Mouse (Mus musculus) forelimb bud, embryonic 11.5 days (tissue): ENCODE results near the gene Abhd17c.
"Not testable (repeated sequence)": the region's sequence is repeated elsewhere in the genome, so short reads cannot be mapped to it uniquely, and the experiment has no call there.

Experiments used
- DNase-seq: peaks from one replicate; pipeline ENCODE4 v3.0.0-alpha.2; 2012; ENCODE audit warnings: low read depth, low spot score

Abhd17c gene

GRCm38 (mm10) chr7:84152821-84153220 lies 1.1 kb upstream of the Abhd17c start:
- DNase-seq, result no peak

DNA sequence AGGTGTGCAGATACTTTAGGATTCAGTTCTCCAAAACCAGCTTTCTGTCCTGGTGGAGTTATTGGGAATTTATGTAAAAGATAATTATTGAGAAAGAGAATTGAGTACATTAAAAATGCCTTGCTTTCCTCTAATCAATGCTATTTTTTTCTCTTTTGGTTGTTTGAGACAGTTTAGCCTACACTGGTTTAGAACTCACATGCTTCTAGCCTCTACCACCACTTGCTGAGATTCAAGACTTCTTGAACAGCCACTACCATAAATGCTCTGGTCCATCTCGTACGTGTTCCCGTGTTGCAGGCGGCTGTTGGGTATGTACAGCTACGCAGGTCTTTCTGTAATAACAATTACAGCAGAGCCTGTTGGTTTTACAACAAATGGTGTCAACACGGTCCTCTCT lies 681 bp upstream of the Abhd17c start:
- no peak for DNase-seq

DNA sequence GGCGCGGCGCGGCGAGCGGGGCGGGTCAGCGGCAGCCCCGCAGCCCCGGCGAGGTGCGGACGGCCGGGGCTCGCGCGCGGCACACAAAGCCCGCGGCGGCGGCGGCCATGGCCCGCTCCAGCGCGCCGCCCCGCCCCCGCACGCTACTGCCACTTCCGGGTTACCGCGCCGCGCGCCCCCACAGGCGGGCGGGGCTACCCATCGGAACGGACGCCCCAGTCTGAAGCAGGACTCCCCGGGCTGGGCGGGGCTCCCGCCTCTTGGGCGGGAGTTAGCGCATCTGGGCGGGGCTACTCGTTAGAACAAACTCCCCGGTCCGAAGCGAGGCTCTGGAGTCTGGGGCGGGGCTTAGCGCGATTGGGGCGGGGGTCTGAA lies 254 bp upstream of the Abhd17c start:
- DNase-seq, result peak; percentile 95

DNA sequence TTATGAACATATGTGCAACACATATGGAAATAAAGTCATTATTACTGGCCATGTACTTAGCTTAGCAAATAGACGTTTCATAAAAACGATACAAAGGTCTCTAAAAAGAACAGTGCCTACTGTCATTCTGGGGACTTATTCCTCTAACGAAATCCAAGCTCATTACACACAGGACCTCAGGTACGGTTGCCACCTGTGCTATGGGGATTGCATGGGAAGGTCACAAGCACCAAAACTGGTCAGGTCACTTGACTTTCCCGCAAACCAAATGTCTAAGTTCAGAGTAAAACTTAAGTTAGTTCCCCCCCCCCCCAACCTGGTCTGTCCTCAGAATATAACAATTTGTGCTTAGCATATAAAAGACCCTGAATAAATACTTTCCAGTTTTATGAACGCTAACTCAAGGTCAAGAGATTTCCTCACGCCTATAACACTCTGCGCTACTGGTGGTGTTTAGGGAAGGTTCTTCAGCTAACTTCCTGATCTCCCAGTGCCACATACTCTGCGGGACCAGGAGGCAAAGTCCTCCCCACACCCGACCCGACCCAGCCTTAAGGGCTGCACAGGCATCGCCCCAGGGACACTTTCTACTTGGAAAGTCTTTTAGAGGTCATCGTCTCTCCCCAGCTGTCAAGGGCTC lies 1.2 kb downstream of the Abhd17c start:
- DNase-seq, result no peak

- DNase-seq, result no peak
Observed at GRCm38 (mm10) chr7:84149821-84150220, 1.9 kb downstream of the Abhd17c start.

DNA sequence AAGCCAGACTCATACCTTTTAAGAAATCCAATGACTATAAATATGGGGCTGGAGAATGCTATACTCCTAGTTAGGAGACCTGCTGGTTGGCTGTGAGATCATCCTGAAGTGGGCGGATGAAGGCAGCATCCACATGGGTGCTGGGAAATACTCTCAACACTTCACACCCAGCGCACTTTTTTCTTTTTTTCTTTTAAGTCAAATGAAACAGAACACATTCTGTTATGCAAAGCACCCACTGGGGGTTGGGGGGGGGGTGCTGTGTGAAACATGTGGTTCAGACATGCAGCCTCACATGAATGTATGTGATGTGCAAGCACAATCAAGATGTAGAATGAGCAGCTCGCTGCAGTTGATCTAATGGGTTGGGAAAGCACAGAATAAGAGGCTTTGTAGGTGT lies 2.8 kb downstream of the Abhd17c start:
- no peak for DNase-seq

DNA sequence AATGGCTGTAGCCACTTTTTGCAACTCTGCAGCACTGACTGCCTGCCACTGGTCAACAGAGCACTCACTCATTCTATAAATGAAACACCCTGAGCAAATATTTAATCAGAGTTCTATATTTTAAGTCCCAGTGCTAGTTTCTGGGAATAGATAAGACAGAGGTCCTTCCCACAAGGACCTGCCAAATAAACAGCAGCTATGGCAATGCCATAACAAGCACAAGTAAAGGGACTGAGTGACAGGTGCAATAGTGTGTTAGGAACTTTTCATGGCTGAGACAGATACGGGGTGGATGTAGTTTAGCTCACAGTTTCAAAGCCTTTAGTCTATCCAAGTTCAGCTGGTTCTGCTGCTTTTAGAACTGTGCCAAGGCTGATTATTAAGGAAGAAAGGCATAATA lies 3.9 kb downstream of the Abhd17c start:
- DNase-seq, result no peak

GRCm38 (mm10) chr7:84145633-84146032 lies 6.1 kb downstream of the Abhd17c start:
- DNase-seq, result no peak

DNA sequence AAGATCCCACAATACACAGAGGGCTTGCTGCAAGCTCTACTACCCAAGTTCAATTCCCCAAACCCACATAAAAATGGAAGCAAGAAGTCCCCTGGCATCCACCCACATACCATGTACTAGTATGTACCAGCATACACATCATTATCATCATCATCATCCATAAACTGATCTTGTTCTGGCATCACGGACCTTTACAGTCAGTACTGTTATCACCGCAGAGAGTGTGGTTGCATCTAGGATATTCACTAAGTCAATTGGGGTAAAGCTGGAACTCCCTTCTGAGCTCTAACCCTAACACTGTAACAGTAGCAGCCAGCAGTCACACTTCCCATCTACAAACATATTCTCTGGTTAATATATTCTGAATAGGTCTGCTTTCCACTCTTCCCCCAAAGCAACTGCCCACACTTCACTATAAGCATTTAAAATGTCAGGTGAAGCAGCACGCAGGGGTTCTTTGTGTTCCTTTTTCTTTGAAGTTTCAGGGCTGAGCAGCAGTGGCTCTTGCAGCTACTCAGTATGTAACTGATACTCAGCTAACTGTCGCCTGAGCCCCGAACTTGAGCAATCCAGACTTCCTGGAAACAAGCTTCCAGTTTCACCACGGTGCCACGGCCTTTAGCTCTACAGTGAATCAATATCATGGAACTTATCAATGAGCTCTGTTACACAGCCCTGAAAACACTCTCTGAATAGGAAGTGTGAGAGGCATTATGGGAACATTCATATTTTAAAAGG lies 8.8 kb downstream of the Abhd17c start:
- no peak for DNase-seq

- DNase-seq, result no peak
Observed at GRCm38 (mm10) chr7:84142196-84142595, 9.5 kb downstream of the Abhd17c start.

DNA sequence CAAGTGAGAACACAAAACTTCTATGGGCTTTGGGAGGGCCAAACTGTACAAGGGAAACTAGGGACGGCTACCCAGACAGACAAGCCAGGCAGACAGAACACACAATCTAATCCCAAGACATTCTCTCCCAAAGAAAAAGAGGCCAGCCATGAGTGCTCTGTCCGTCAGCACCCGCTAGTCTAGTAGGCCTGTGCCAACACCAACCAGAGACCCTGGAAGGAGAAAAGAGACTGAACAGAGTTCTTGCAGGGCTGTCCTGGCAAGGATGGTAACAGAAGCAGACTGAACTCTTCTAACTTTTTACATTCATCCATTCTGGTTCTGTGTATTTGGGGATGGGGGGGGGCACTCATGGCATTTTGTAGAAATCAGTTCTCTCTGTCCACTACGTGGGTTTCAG lies 12.1 kb downstream of the Abhd17c start:
- DNase-seq, result no peak

DNA sequence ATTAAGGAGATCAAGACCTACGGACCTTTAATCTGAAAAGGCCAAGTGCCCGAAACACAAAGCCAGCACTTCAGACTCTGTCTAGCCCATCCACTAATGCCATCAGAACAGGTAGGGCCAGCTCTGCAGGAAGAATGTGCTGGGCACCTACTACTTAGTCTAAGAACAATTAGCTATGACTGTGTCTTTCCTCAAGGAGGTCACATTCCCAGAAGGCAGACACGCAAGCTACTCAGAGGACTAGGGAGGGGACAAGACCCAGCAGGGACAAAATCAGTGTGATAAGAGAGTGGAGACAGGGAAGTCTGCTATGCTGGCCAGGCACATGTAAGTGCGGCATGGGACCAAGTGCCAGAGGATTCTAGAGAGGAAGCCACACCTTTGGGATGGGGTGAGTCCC lies 13.0 kb downstream of the Abhd17c start:
- no peak for DNase-seq

DNA sequence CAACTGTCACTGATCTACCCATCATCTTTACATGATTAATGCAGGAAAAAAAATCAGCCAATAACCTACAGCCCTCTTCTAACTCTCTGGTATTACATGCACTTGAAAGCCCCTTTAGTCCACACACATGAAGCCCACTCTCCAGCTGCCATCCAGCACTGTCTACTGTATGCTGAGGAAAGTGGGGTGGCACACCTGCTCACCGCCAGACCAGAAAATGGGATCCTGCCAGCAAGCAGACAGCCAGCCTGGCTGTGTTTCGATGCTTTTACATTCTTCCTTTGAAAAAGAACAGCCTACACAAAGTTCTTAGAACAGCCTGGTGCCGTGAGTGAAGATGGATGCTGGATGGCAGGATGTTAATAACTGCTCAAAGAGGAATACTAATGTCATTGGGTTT lies 13.9 kb downstream of the Abhd17c start:
- no peak for DNase-seq

DNA sequence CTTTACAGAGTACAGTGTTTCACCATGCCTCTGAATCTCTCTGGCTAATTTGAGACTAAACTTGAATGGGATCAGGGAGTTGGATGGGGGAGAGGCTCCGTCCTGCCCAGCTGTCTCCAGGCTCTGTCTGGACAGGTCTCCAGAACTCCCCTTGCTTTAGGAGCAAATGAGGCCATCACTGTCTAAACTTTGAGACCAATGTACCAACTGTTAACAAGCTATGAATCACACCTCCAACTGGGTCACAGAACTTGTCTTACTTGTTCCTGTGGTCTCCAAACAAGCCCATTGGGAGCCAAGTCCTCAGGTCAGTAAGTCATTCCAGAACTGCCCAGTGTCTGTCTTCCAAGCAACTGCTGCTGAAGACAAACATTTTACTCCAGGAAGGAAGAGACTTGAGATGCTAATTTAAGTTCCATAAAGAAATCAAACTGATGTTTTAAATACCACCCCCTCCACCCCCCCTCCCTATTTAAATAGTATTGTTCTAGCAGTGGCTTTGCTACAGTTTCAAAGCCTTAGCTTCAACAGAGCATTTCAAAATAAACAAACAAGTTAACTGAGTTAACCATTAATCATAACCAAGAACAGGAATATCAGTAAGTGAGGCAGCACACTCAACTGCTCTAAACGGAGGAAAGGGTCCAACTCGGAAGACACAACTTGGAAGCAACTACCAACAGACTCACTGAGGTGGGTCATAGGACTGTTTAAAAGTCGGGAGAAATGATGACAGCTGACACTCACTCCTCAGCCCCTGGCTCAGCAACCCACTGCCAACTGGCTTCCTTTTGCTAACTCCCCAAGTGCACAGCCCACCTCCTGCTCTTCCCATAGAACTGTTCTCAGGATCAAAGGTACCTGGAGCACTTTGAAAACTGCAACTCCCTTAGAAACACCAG lies 15.6 kb downstream of the Abhd17c start:
- DNase-seq, result no peak

- DNase-seq, result no peak
Observed at GRCm38 (mm10) chr7:84132704-84133103, 19.0 kb downstream of the Abhd17c start.

- DNase-seq, result no peak
Observed at GRCm38 (mm10) chr7:84131736-84132135, 20.0 kb downstream of the Abhd17c start.

DNA sequence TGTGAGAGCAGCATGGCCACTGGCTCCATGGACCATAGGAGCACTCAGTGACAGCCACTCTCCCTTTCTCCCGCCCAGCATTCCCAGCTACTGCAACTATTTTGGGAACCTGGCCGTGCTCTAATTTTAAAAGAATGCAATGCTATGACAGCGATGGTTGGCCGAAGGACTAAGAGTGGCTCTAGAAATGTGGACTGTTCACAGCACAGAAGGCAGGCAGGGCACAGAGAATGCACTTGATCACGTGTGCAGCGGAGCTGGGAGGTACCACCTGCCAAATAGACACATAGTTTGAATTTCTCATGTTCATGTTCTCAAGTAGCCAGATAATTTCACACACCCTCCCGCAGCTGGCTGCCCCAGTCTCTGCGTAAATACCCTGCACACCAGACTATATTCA lies 23.0 kb downstream of the Abhd17c start:
- DNase-seq, result peak; percentile 21

GRCm38 (mm10) chr7:84125730-84126129 lies 26.0 kb downstream of the Abhd17c start:
- no peak for DNase-seq

DNA sequence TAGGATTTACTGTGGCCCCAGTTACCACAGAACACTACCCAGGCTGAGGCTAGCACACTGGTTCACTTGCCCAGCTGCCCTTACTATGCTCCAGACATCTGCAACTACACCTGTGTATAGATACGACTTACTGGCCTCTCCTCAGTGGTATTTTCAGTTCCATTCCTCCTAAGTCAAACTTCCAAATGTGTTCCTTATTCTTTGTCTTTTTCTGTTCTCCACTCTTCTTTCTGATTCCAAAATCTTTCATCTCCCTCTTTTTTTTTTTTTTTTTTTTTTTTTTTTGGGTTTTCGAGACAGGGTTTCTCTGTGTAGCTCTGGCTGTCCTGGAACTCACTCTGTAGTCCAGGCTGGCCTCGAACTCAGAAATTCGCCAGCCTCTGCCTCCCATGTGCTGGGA lies 28.0 kb downstream of the Abhd17c start:
- not testable (repeated sequence) for DNase-seq

DNA sequence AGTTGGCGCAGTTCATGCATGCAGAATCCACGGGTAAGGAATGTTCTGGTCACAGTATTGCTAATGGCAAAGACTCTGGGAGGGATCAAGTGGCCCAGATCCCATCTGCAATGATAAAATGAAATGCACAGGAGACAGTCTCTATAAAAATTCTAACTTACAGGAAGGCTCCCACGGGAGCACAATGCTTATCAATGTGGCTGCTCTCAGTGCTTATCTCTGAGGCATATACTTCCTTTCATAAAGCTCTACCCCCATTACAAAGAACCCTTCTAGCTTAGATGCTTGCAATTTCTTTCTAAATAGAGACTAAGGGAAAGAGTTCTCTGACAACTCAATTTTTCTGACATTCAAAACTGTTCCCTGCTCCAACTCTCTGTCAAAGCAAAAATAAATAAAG lies 29.9 kb downstream of the Abhd17c start:
- DNase-seq, result no peak

GRCm38 (mm10) chr7:84120142-84120760 lies 31.4 kb downstream of the Abhd17c start:
- no peak for DNase-seq
